Mouse (Mus musculus) macrophage (primary cell): ENCODE data around the gene Trh. TPM values are rescaled to one million over a fixed set of nuclear protein-coding genes. Genes with fewer than 3 reads are reported as not detected.

Experiments
- H3K27ac ChIP-seq: fragments of 350-480 bp; formaldehyde crosslinking; 2 replicates; pipeline ENCODE4 v1.9.0; 2021
- H3K36me3 ChIP-seq: fragments of 350-480 bp; formaldehyde crosslinking; 2 replicates; pipeline ENCODE4 v1.9.0; 2021; ENCODE audit errors: inconsistent target
- H3K4me3 ChIP-seq: fragments of 350-480 bp; formaldehyde crosslinking; 2 replicates; pipeline ENCODE4 v1.9.0; 2021; ENCODE audit errors: inconsistent target
- H3K79me2 ChIP-seq: fragments of 350-480 bp; formaldehyde crosslinking; 2 replicates; pipeline ENCODE4 v1.9.0; 2021; ENCODE audit errors: inconsistent target
- WGBS: methylation state at CpG from one replicate; pipeline ENCODE4 v1.1.7; 2026; ENCODE audit warnings: inconsistent platforms; ENCODE audit not compliant: missing documents; 5-methylcytosine and 5-hydroxymethylcytosine counted together
- polyA plus RNA-seq: library from polyadenylated mRNA; stranded (reverse); fragments of 250-400 nt; gene quantifications from 3 replicates; pipeline ENCODE4 v1.2.4, GENCODE M21; 2018; ENCODE audit warnings: inconsistent platforms
- total RNA-seq, 78 experiments: library from RNA; depleted of rRNA; stranded (reverse); fragments of 250-400 nt; gene quantifications; 1 replicate in 9 of 78; 2 replicates in 24 of 78; 3 replicates in 43 of 78; 4 replicates in 2 of 78; pipeline ENCODE4 v1.2.4; 2018; ENCODE audit warnings: inconsistent platforms in 56 of 78

The Trh gene
- total RNA-seq (2018; cell fraction: chromatin; rRNA removed), result not detected
- not detected for total RNA-seq (2018; cell fraction: cytosol; rRNA removed)
- total RNA-seq (2018; cell fraction: nucleus; rRNA removed), result not detected
- not detected in 3 replicates for polyA plus RNA-seq

DNA sequence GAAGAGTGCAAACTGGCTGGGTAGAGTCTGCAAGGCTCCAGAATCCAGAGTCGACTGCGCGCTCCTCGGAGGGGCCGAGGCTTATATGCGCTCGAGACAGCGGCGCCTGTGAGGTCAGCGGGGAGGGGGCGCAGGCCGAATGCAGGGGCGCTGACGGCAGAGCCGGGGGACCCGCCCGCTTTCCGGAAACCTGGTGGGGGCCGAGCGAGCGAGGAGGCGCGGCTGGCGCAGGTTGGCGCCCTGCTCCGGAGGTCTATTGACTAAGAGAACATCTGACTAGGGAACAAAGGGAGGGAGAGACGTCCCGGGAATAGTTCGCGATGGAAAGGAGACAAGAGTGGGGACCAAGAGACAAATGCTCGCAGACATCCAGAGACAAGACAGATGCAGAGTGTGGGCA lies at the start of gene Trh:
Gene Trh (minus strand): TSS at position 60 of the 400 bp plus-strand sequence.
- WGBS, result 6% methylated on average over 31 of the region's 31 CpGs

DNA sequence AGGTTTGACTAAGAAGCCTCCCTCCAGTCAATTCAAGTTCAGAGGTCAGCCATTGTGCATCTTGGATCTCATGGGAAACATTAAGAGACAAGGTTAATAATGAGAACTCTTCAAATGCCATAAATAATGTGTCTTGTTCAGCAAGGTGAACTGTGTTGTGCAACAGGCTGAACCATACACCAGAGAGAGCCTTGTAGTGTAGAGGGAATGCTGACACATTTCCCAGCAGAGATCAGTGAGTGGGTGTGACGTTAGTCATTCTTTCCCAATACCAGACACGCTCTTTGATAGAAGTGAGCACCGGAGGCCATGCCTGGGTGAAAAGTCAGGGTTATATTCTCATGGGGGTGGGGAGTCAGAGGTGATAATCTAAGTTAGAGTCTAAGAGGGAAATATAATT lies 46.4 kb upstream of the Trh start:
- Histone ChIP-seq H3K4me3 (no peak overlapping the region), H3K27ac (no peak overlapping the region), H3K36me3 (no peaks in the 10 kb centered on the region), H3K79me2 (no peaks in the 10 kb centered on the region)
- WGBS, result 90% methylated on average over 3 of the region's 3 CpGs

More for the DNA sequence above, at the start of gene Trh:
- no peak within 1 kb of the TSS for H3K4me3 ChIP-seq
- no peaks in the 10 kb centered on the region for H3K36me3 ChIP-seq
- H3K79me2 ChIP-seq, result no peaks in the 10 kb centered on the region
- H3K27ac ChIP-seq, result no peak within 1 kb of the TSS

DNA sequence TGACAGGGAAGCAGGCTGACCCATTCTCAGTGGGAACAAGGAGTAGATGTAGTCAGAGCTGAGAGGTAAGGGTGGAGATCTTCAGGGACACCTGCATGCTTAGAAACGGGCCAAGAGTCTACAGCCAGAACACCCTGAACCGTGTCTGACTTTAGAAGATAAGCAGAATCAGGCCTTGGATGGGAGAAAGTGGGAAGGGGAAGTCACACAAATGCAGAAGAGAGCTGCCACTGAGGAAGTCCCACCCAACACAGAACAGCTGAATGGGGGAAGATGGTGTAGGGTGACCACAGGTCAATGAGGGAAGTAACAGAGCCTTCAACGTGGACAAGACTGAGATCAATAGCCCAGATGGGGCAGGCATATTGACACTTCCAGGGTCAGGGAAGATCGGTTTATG lies 42.4 kb upstream of the Trh start:
- no peaks in the 10 kb centered on the region for H3K79me2 ChIP-seq
- WGBS, result 23% methylated on average over 4 of the region's 4 CpGs
- no peak overlapping the region for H3K27ac ChIP-seq
- no peak overlapping the region for H3K4me3 ChIP-seq
- no peaks in the 10 kb centered on the region for H3K36me3 ChIP-seq

DNA sequence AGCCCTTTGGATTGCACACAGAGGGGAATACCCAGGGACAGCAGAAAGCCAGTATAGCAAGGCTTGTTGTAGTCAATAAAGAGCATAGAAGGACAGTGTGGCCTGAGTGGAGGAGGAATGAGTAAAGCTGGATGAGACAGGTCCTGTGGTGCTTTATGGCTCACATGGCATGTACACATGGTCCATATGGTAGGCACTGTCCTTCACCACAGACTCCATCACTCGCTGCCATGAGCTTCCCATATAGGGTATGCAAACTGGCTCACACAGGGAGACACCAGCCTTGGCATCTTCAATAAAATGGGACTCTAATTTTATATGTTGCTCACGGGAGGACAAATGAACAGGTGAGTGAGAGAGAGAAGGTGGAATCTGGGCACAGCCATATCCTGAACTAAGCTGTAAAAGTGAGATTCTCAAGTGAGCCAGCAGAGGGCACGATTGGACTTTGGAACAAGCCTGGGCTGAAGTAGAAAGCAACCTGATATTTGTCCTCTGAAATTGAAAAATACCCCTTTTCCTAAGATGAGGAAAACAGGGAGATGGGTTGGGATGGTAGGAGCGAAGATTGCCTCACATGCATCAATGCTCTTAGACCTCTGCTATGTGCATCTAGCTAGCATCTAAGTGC lies 41.9 kb upstream of the Trh start:
- Histone ChIP-seq H3K79me2 (no peaks in the 10 kb centered on the region), H3K27ac (no peak overlapping the region), H3K4me3 (no peak overlapping the region), H3K36me3 (no peaks in the 10 kb centered on the region)
- WGBS, result 30% methylated on average over 4 of the region's 4 CpGs

- Histone ChIP-seq H3K79me2 (no peaks in the 10 kb centered on the region), H3K36me3 (no peaks in the 10 kb centered on the region), H3K27ac (no peak overlapping the region), H3K4me3 (no peak overlapping the region)
- WGBS, result 77% methylated on average over 4 of the region's 4 CpGs
Observed at GRCm38 (mm10) chr6:92285559-92285958, 41.1 kb upstream of the Trh start.

- Histone ChIP-seq H3K79me2 (no peaks in the 10 kb centered on the region), H3K4me3 (no peak overlapping the region), H3K36me3 (no peaks in the 10 kb centered on the region), H3K27ac (no peak overlapping the region)
- 47% methylated on average over 1 of the region's 1 CpGs for WGBS
Observed at GRCm38 (mm10) chr6:92277179-92277578, 32.7 kb upstream of the Trh start.

DNA sequence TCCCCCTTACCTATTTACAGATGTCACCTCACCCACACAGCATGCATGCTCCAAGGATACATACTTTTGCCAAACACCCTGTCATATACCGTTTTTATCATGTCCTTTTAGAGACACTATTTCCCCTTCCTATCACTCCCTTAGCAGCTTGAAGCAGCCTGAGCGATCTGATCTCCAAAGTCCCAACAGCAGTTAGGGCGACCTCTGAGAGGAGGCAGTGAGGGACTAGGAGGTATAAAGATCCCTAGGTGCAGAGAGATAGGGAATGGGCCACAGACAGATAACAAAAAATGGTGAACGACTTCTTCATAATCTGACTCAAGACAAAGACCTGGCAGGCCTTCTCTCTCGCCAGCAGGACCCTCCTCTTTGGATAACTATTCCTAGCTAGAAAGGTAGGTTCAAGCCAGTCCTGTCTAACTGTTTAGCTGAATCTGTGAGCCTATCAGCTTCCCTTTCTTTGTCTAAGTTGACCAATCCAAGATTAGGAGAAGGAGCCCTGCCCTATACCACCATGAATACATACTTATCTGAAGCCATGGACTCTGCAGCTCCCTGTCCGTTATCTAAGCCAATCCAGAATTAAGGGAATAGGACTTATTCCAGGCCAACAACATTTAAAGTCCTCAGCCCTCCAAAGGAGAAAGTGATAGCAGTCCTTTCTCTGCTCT lies 29.3 kb upstream of the Trh start:
- Histone ChIP-seq H3K36me3 (no peaks in the 10 kb centered on the region), H3K4me3 (no peak overlapping the region), H3K79me2 (no peaks in the 10 kb centered on the region), H3K27ac (no peak overlapping the region)
- WGBS, result 83% methylated on average over 6 of the region's 6 CpGs

GRCm38 (mm10) chr6:92272601-92273000 lies 28.2 kb upstream of the Trh start:
- no peak overlapping the region for H3K27ac ChIP-seq
- 90% methylated on average over 3 of the region's 3 CpGs for WGBS
- H3K36me3 ChIP-seq, result no peaks in the 10 kb centered on the region
- H3K79me2 ChIP-seq, result no peaks in the 10 kb centered on the region
- no peak overlapping the region for H3K4me3 ChIP-seq

- H3K4me3 ChIP-seq, result no peak overlapping the region
- H3K27ac ChIP-seq, result no peak overlapping the region
- WGBS, result 20% methylated on average over 4 of the region's 4 CpGs
- no peaks in the 10 kb centered on the region for H3K79me2 ChIP-seq
- no peaks in the 10 kb centered on the region for H3K36me3 ChIP-seq
Observed at GRCm38 (mm10) chr6:92269019-92269418, 24.6 kb upstream of the Trh start.

GRCm38 (mm10) chr6:92268001-92268400 lies 23.6 kb upstream of the Trh start:
- no peak overlapping the region for H3K27ac ChIP-seq
- H3K4me3 ChIP-seq, result no peak overlapping the region
- no peaks in the 10 kb centered on the region for H3K36me3 ChIP-seq
- WGBS, result 50% methylated on average over 1 of the region's 1 CpGs
- no peaks in the 10 kb centered on the region for H3K79me2 ChIP-seq

DNA sequence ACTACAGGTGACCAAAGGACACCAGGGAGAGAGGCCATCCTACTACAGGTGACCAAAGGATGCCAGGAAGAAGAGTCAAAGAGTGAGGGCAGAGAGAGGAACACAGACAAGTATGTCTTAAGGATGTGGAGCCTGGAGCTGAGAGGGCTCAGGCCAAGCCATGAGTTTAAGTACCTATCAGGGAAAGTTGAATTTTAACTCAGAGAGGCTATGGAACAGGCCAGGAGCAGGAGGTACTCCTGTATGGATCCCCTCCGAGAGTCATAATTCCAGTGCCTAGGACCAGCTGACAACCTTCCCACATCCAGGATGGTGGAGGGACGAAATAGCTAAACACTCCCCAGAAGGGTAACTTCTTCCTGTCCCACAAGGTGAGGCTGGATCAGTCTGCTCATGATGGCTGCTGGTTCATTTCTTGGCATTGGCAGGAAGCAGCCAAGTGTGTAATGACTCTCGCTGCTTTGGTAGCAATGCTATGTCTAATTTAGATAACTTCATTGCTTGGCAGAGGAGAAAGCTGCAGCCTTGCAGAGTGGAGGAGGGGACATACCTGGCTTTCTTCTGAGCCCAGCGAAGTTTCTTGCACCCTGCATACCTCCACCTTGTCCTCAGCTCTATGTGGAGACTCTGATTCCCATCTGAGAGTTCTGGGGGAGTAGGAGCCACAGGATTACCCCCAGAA lies 16.9 kb upstream of the Trh start:
- no peaks in the 10 kb centered on the region for H3K36me3 ChIP-seq
- 85% methylated on average over 4 of the region's 4 CpGs for WGBS

DNA sequence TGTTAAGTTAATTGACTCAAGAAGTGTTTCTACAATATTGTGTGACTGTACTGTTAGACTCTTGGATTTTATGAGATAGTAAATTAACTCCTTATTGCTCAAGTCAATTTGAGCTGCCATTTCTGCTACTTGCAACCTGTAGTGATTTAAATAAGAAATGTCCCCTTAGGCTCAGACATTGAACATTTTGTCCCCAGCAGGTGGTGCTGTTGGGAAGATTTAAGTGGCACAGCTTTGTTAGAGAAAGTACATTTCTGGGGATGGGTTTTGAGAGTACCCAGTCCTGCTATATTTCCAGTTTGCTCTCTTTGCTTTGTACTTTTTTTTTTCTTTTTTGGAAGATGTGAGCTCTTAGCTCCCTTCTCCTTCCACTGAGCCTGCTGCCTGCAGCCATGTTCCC lies 10.9 kb upstream of the Trh start:
- Histone ChIP-seq H3K27ac (no peak overlapping the region), H3K4me3 (no peak overlapping the region), H3K79me2 (no peaks in the 10 kb centered on the region), H3K36me3 (no peaks in the 10 kb centered on the region)

More for the DNA sequence above, 16.9 kb upstream of the Trh start:
- no peak overlapping the region for H3K27ac ChIP-seq
- H3K79me2 ChIP-seq, result no peaks in the 10 kb centered on the region
- H3K4me3 ChIP-seq, result no peak overlapping the region

GRCm38 (mm10) chr6:92253253-92253870 lies 8.9 kb upstream of the Trh start:
- H3K4me3 ChIP-seq, result no peak overlapping the region
- H3K36me3 ChIP-seq, result no peaks in the 10 kb centered on the region
- WGBS, result 72% methylated on average over 3 of the region's 3 CpGs
- no peak overlapping the region for H3K27ac ChIP-seq
- H3K79me2 ChIP-seq, result no peaks in the 10 kb centered on the region

GRCm38 (mm10) chr6:92247215-92247919 lies 2.9 kb upstream of the Trh start:
- H3K27ac ChIP-seq, result no peak overlapping the region
- WGBS, result 53% methylated on average over 7 of the region's 7 CpGs
- H3K79me2 ChIP-seq, result no peaks in the 10 kb centered on the region
- no peak overlapping the region for H3K4me3 ChIP-seq
- no peaks in the 10 kb centered on the region for H3K36me3 ChIP-seq
